Mouse (Mus musculus) testis, adult 2 months (tissue): ENCODE measurements around the gene Cpne9.

Experiments used
- CTCF ChIP-seq: fragments of 200-500 bp; IDR thresholded peaks from 2 replicates; pipeline ENCODE4 v1.5.1; 2012; ENCODE audit warnings: low read depth, mild to moderate bottlenecking, inconsistent platforms, low read length, moderate library complexity; ENCODE audit not compliant: control insufficient read depth, insufficient read depth, insufficient replicate concordance
- POLR2A ChIP-seq: fragments of 200-500 bp; IDR thresholded peaks from 2 replicates; pipeline ENCODE4 v1.6.1; 2012; ENCODE audit warnings: low read depth, mild to moderate bottlenecking, inconsistent platforms, low read length, moderate library complexity; ENCODE audit not compliant: control insufficient read depth

DNA sequence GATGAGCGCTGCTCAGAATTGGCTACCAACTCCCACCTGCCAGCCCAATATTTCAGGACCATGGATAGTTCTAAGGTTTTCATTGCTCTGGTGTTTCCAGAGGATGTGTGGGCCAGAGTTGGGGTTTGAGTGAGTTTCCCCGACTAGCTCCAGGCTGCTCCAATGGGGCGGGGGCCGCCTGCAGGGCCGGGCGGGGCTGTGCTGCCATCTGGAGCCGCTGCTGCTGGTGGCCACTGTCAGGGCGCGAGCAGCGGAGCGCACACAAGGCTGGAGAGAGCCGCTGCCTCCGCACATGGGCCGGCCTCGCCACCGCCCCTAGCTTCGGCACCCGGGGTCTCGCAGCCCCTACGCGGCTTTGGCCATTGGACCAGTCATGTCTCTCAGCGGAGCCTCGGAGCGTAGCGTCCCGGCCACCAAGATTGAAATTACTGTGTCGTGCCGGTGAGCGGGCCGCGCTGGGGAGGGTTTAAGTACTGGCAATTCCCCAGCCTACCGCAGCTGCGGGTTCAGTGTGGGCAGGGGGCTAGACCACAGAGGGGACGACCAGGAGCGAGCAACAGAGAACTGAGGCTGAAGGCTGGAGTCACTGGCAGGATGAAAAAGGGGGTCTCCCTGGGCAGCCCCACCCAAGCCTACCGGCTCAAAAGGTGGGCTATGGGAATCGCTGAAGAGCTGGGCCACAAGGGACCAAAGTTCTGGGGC is at the start of gene Cpne9:
- no peak for TF ChIP-seq CTCF
- no peak for TF ChIP-seq POLR2A
